In the genomic region with DNA sequence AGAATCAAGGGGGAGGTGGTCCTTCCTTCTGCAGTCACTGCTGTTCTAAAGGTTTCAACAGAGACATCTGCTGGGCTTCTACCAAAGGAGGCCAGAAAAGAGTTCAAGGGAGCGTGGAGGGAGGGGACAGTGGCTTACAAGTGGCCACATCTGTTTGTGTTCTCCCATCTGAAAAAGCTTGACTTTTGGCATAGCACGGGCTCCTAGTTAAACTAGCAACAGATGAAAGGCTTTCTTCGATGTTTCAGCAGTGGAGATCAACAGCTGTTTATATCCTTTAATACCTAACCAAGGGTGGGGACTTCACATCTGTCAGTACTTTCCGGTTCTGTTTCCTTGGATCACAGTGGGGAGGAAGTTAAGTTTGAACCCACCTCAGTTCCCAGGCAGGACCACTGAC, we compare ENCODE assay signal across 17 mouse cellular contexts.
DNase-seq lines count a peak whose midpoint lies in the region; ATAC-seq lines count a peak whose summit lies in the region.
"Had no signal": no experiment of that assay in that cellular context is flagged by ENCODE, and none has a peak within 500 bp of the region (broad histone marks: within the 10 kb centered on the region; RNA-seq: fewer than 3 reads in every experiment).

No protein-coding gene starts in this region.

- peaks cover 22% of the 10 kb centered on the region for H3K4me1 ChIP-seq in lung, embryonic 15.5 days

- H3K36me3 ChIP-seq in lung, embryonic 15.5 days = no peaks in the 10 kb centered on the region
- H3K36me3 ChIP-seq: hindbrain, embryonic 10.5 days; midbrain, embryonic 10.5 days; neural tube, embryonic 15.5 days had no signal

- WGBS in lung, embryonic 15.5 days = 30% methylated on average over 4 of the region's 4 CpGs

- H3K27ac ChIP-seq in lung, embryonic 15.5 days = no peak overlapping the region
- H3K27ac ChIP-seq: hindbrain, embryonic 10.5 days; midbrain, embryonic 10.5 days; neural tube, embryonic 15.5 days had no signal

- ATAC-seq in lung, embryonic 15.5 days (ENCODE audit: borderline replicate concordance, extremely low read depth, low FRiP score, low TSS enrichment) = peak; percentile 44; the same call in 1 of the 2 replicates
- peak; percentile 42; the same call in 1 of the 2 replicates for ATAC-seq in granulocyte monocyte progenitor cell, adult 5-6 weeks (replicated peaks; ENCODE audit: poor library complexity, severe bottlenecking)

- H3K4me3 ChIP-seq in lung, embryonic 15.5 days = no peak overlapping the region
- H3K4me3 ChIP-seq: hindbrain, embryonic 10.5 days; midbrain, embryonic 10.5 days; neural tube, embryonic 15.5 days had no signal

- no peak overlapping the region for H3K4me2 ChIP-seq in lung, embryonic 15.5 days
- H3K4me2 ChIP-seq: heart, embryonic 11.5 days; neural tube, embryonic 15.5 days had no signal

- H3K27me3 ChIP-seq in lung, embryonic 15.5 days = no peaks in the 10 kb centered on the region
- H3K27me3 ChIP-seq: neural tube, embryonic 15.5 days had no signal

- no peaks in the 10 kb centered on the region for H3K9me3 ChIP-seq in lung, embryonic 15.5 days
- H3K9me3 ChIP-seq: midbrain, embryonic 10.5 days; neural tube, embryonic 15.5 days had no signal

- H3K9ac ChIP-seq in lung, embryonic 15.5 days = no peak overlapping the region
- H3K9ac ChIP-seq: neural tube, embryonic 15.5 days had no signal

- peak; percentile 9 for DNase-seq in gastrocnemius, postnatal 25 days
- DNase-seq in gastrocnemius, adult 8-10 months (ENCODE audit: low spot score in 2 of 2) = no peak
- no peak for DNase-seq in lung, adult 18-20 months
- DNase-seq in skeletal muscle tissue, adult 2 months (ENCODE audit: low read depth, low spot score) = peak; percentile 21
- no peak for DNase-seq in layer of hippocampus, postnatal 10 days (ENCODE audit: low spot score in 2 of 2)
- no peak for DNase-seq in frontal cortex, postnatal 25 days (ENCODE audit: low spot score in 2 of 2)
- DNase-seq: cerebellum, adult 11-12 months; kidney, adult 8-10 months; layer of hippocampus, postnatal 36 days; right cerebral cortex, postnatal 4 days; thymus, adult 2 months had no signal

Comparison
In these comparisons a context has a peak if more than half of its experiments do, and no peak if none do; other contexts are left out.
1. DNase-seq: peak in gastrocnemius, postnatal 25 days (single experiment) and skeletal muscle tissue, adult 2 months (single experiment); none in gastrocnemius, adult 8-10 months (0 of 2), lung, adult 18-20 months (0 of 2), layer of hippocampus, postnatal 10 days (0 of 2) and frontal cortex, postnatal 25 days (0 of 2).